Mouse (Mus musculus) small intestine, adult 2 months (tissue): ENCODE measurements around the gene Bcl2.

ENCODE experiments used
- CTCF ChIP-seq: fragments of 200-500 bp; IDR thresholded peaks from 2 replicates; pipeline ENCODE4 v1.5.1; 2012; ENCODE audit warnings: low read depth, mild to moderate bottlenecking, control low read depth, inconsistent platforms, low read length, moderate library complexity, mixed read lengths; ENCODE audit not compliant: insufficient replicate concordance, insufficient read length; ENCODE audit errors: extremely low read depth
- POLR2A ChIP-seq: fragments of 200-500 bp; IDR thresholded peaks from 2 replicates; pipeline ENCODE4 v1.6.1; 2012; ENCODE audit warnings: low read depth, mild to moderate bottlenecking, control low read depth, inconsistent platforms, low read length, moderate library complexity

DNA sequence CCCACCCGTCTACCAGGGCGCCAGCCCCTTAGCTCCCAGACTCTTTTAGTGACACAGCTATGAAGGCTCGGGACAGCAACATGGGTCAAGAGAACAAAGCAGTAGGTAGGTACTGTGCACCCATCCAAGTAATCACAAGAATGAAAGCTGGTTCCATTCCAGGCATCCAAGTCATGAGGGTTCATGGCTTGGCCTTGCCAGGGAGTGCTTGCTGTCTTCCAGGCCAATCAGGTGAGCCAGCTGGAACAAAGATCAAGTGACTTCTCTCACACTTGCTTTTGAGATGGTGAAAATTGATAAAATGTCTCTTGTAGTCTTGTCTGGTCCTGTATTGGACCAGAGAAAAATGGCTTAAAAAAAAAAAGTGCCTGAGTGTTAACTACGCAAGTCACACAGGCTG is 26.7 kb upstream of the Bcl2 start:
- TF ChIP-seq POLR2A (no peak), CTCF (no peak)
